Mouse (Mus musculus) midbrain, postnatal 0 days (tissue): ENCODE results near the gene Safb. TPM values are rescaled to one million over a fixed set of nuclear protein-coding genes. Genes with fewer than 3 reads are reported as not detected.

ENCODE experiments used
- ATAC-seq: fragments of 200-750 bp; cut with Nextera tagmentation; 2 replicates; pipeline ENCODE4 v1.8.0; 2017; ENCODE audit warnings: moderate number of reproducible peaks, mild to moderate bottlenecking, moderate TSS enrichment, moderate library complexity; ENCODE audit not compliant: low FRiP score
- DNase-seq: peaks from one replicate; pipeline ENCODE4 v3.0.0-alpha.2; 2015; ENCODE audit warnings: low spot score
- H3K27ac ChIP-seq: fragments of 300-500 bp; sonication (generic); 2 replicates; pipeline ENCODE4 v1.5.1; 2014; ENCODE audit warnings: low read depth, mild to moderate bottlenecking, low read length, mixed read lengths
- H3K27me3 ChIP-seq: fragments of 300-500 bp; sonication (generic); 2 replicates; pipeline ENCODE4 v1.6.1; 2014; ENCODE audit warnings: low read length, control low read depth, mixed read lengths; ENCODE audit not compliant: insufficient read depth
- H3K36me3 ChIP-seq: fragments of 300-500 bp; sonication (generic); 2 replicates; pipeline ENCODE4 v1.6.1; 2014; ENCODE audit warnings: low read length, control low read depth, mixed read lengths; ENCODE audit not compliant: insufficient read depth
- H3K4me1 ChIP-seq: fragments of 300-500 bp; sonication (generic); 2 replicates; pipeline ENCODE4 v1.6.1; 2014; ENCODE audit warnings: mild to moderate bottlenecking, control low read depth, antibody characterized with exemption, low read length, mixed read lengths; ENCODE audit not compliant: insufficient read depth
- H3K4me2 ChIP-seq: fragments of 300-500 bp; sonication (generic); 2 replicates; pipeline ENCODE4 v1.6.1; 2014; ENCODE audit warnings: low read depth, mild to moderate bottlenecking, low read length, mixed read lengths; ENCODE audit not compliant: poor library complexity, severe bottlenecking
- H3K4me3 ChIP-seq: fragments of 300-500 bp; sonication (generic); 2 replicates; pipeline ENCODE4 v1.5.1; 2014; ENCODE audit warnings: low read depth, mild to moderate bottlenecking, low read length, moderate library complexity
- H3K9ac ChIP-seq: fragments of 300-500 bp; sonication (generic); replicated peaks from 2 replicates; pipeline ENCODE4 v1.6.1; 2014; ENCODE audit warnings: mild to moderate bottlenecking, low read length, moderate library complexity, mixed read lengths; ENCODE audit not compliant: poor library complexity, severe bottlenecking
- H3K9me3 ChIP-seq: fragments of 300-500 bp; sonication (generic); 2 replicates; pipeline ENCODE4 v1.6.1; 2016; ENCODE audit warnings: low read length, control low read depth
- CTCF ChIP-seq: IDR thresholded peaks from 2 replicates; pipeline ENCODE4 v1.5.1; 2016; ENCODE audit warnings: antibody characterized with exemption, mild to moderate bottlenecking
- WGBS: fragments of 180-500 bp; shearing (Covaris S2); extraction: QIAGEN DNeasy Blood & Tissue Kit; methylation state at CpG from one replicate; pipeline ENCODE4 v1.1.7; 2014; 5-methylcytosine and 5-hydroxymethylcytosine counted together
- polyA plus RNA-seq: library from polyadenylated mRNA; unstranded; fragments of >200 nt; fragmentation: Nextera tagmentation; extraction: Ambion mirVana; gene quantifications from 2 replicates; pipeline ENCODE4 v1.2.1, GENCODE M21; 2015
- total RNA-seq: library from RNA; depleted of rRNA; stranded (reverse); fragments of >200 nt; gene quantifications from 2 replicates; pipeline ENCODE4 v1.2.3, GENCODE M21; 2014

The Safb gene
- total and polyA plus RNA-seq, 2 experiments from 2014 or later, result 56.1 to 95.9 TPM

GRCm38 (mm10) chr17:56566918-56567317, 17.7 kb upstream of the Safb start:
- DNase-seq, result no peak

DNA sequence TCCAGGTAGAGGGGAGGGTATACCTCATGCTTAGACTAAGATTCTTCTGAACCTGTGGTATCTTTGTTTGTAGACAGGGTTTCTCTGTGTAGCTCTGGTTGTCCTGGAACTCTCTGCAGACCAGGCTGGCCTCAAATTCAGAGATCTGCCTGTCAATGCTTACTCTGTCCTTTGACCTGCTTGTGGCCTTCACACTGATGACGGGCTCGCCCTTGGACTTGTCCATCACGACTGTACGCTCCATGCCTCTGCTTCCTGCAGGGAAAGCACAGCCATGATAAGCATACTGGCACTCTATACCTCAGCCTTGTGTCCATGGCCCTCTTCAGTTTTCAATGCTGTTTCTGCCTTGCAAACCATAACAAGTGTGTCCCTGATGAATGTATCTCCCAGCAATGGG, 17.3 kb upstream of the Safb start:
- ATAC-seq, result no peak
- Histone ChIP-seq H3K27ac (no peak overlapping the region), H3K27me3 (no peaks in the 10 kb centered on the region), H3K36me3 (peaks cover 91% of the 10 kb centered on the region), H3K4me3 (no peak overlapping the region), H3K9ac (no peak overlapping the region), H3K9me3 (no peaks in the 10 kb centered on the region), H3K4me2 (no peak overlapping the region), H3K4me1 (no peaks in the 10 kb centered on the region)
- WGBS, result 95% methylated on average over 4 of the region's 4 CpGs
- no peak for TF ChIP-seq CTCF
- no peak for DNase-seq

More at GRCm38 (mm10) chr17:56566918-56567317, 17.7 kb upstream of the Safb start:
- H3K27me3 ChIP-seq, result no peaks in the 10 kb centered on the region
- no peak overlapping the region for H3K4me2 ChIP-seq
- H3K4me1 ChIP-seq, result no peaks in the 10 kb centered on the region
- no peak overlapping the region for H3K4me3 ChIP-seq
- peaks cover 91% of the 10 kb centered on the region for H3K36me3 ChIP-seq
- H3K9ac ChIP-seq, result no peak overlapping the region
- WGBS, result 91% methylated on average over 5 of the region's 5 CpGs
- no peak for TF ChIP-seq CTCF
- no peaks in the 10 kb centered on the region for H3K9me3 ChIP-seq
- no peak for ATAC-seq
- no peak overlapping the region for H3K27ac ChIP-seq

- Histone ChIP-seq H3K27ac (no peak overlapping the region), H3K4me2 (no peak overlapping the region), H3K4me3 (no peak overlapping the region), H3K9me3 (no peaks in the 10 kb centered on the region), H3K4me1 (no peaks in the 10 kb centered on the region), H3K27me3 (no peaks in the 10 kb centered on the region), H3K36me3 (peaks cover 87% of the 10 kb centered on the region), H3K9ac (no peak overlapping the region)
- 92% methylated on average over 4 of the region's 4 CpGs for WGBS
- TF ChIP-seq CTCF, result no peak
- DNase-seq (no peak), ATAC-seq (no peak)
Measured at GRCm38 (mm10) chr17:56570287-56570686, 14.3 kb upstream of the Safb start.

GRCm38 (mm10) chr17:56572154-56572553, 12.5 kb upstream of the Safb start:
- TF ChIP-seq CTCF, result no peak
- WGBS, result 52% methylated on average over 1 of the region's 1 CpGs
- H3K36me3 ChIP-seq, result peaks cover 81% of the 10 kb centered on the region
- ATAC-seq (no peak), DNase-seq (no peak)
- H3K27me3 ChIP-seq, result no peaks in the 10 kb centered on the region
- H3K9ac ChIP-seq, result no peak overlapping the region
- H3K27ac ChIP-seq, result no peak overlapping the region
- no peak overlapping the region for H3K4me2 ChIP-seq
- H3K9me3 ChIP-seq, result no peaks in the 10 kb centered on the region
- no peaks in the 10 kb centered on the region for H3K4me1 ChIP-seq
- H3K4me3 ChIP-seq, result no peak overlapping the region

DNA sequence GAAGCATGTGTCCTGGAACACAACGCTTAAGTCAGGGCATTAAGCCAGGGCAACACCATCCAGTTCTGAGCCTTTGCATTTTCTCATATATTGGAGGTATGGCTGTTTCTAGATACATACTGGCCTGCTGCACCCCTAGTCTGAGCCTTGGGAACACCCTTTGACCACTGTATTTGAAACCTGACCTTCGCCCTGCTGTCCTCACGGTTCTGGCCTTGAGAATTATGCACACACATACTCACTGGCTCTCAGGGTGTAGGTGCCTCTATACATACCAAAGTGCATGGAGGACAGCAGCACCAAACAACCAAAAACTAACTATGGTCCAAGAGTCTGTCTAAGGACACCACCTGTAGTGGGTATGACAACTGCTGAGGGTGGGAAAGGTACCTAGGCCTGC, 11.7 kb upstream of the Safb start:
- no peaks in the 10 kb centered on the region for H3K4me1 ChIP-seq
- no peak for TF ChIP-seq CTCF
- no peak overlapping the region for H3K27ac ChIP-seq
- H3K27me3 ChIP-seq, result no peaks in the 10 kb centered on the region
- H3K36me3 ChIP-seq, result peaks cover 81% of the 10 kb centered on the region
- WGBS, result 93% methylated on average over 3 of the region's 3 CpGs
- no peak overlapping the region for H3K9ac ChIP-seq
- no peak for DNase-seq
- no peak overlapping the region for H3K4me2 ChIP-seq
- no peaks in the 10 kb centered on the region for H3K9me3 ChIP-seq
- no peak for ATAC-seq
- H3K4me3 ChIP-seq, result no peak overlapping the region

DNA sequence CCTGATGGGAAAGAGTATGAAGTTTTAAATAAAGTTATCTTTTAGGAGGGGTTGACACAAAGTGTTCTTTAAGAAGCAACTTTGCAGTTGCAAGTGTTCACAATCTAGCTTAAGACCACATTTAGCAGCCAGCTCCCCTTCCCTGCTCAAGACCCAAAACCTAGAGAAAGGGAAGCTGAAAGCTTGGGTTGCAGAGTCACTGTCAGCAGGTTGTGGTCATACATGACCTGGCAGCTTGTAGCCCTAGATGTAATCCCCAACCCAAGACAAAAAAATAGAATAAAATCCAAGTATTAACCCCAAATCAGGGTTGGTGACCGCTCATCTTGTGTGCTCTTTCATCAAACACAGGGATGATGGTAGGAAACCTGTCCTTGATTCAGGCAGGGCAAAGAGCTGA, 1.6 kb upstream of the Safb start:
- Histone ChIP-seq H3K27me3 (no peaks in the 10 kb centered on the region), H3K27ac (no peak overlapping the region), H3K4me1 (peaks cover 26% of the 10 kb centered on the region), H3K4me3 (peak overlapping the region; percentile 52), H3K9me3 (no peaks in the 10 kb centered on the region), H3K36me3 (peaks cover 24% of the 10 kb centered on the region), H3K9ac (peak overlapping the region; percentile 61; the same call in 1 of the 2 replicates), H3K4me2 (peak overlapping the region; percentile 76)
- ATAC-seq (no peak), DNase-seq (no peak)
- TF ChIP-seq CTCF, result no peak
- 69% methylated on average over 1 of the region's 1 CpGs for WGBS
